Mouse (Mus musculus) liver, postnatal 0 days (tissue): Measurements from ENCODE around the gene Hoxb6. TPM values are rescaled to one million over a fixed set of nuclear protein-coding genes. Genes with fewer than 3 reads are reported as not detected.

Experiments
- ATAC-seq: fragments of 200-750 bp; cut with Nextera tagmentation; 2 replicates; pipeline ENCODE4 v1.8.0; 2017; ENCODE audit warnings: mild to moderate bottlenecking, moderate library complexity
- DNase-seq: peaks from one replicate; pipeline ENCODE4 v3.0.0-alpha.2; 2016
- H3K27ac ChIP-seq: fragments of 300-500 bp; sonication (generic); 2 replicates; pipeline ENCODE4 v1.5.1; 2014; ENCODE audit warnings: antibody characterized with exemption, moderate library complexity, mild to moderate bottlenecking, low read depth
- H3K27me3 ChIP-seq: fragments of 300-500 bp; sonication (generic); 2 replicates; pipeline ENCODE4 v1.6.1; 2014; ENCODE audit warnings: low read length, control low read depth, mixed read lengths; ENCODE audit not compliant: insufficient read depth
- H3K36me3 ChIP-seq: fragments of 300-500 bp; sonication (generic); replicated peaks from 2 replicates; pipeline ENCODE4 v1.6.1; 2014; ENCODE audit warnings: mild to moderate bottlenecking, control low read depth, low read length, moderate library complexity, mixed read lengths; ENCODE audit not compliant: insufficient read depth
- H3K4me1 ChIP-seq: fragments of 300-500 bp; sonication (generic); 2 replicates; pipeline ENCODE4 v1.6.1; 2014; ENCODE audit warnings: antibody characterized with exemption, mild to moderate bottlenecking, control low read depth; ENCODE audit not compliant: insufficient read depth
- H3K4me2 ChIP-seq: fragments of 300-500 bp; sonication (generic); 2 replicates; pipeline ENCODE4 v1.6.1; 2014; ENCODE audit warnings: low read depth, mild to moderate bottlenecking, low read length, moderate library complexity, mixed read lengths
- H3K4me3 ChIP-seq: fragments of 300-500 bp; sonication (generic); 2 replicates; pipeline ENCODE4 v1.5.1; 2014; ENCODE audit warnings: low read depth, low read length
- H3K9ac ChIP-seq: fragments of 300-500 bp; sonication (generic); replicated peaks from 2 replicates; pipeline ENCODE4 v1.6.1; 2014; ENCODE audit warnings: mild to moderate bottlenecking, moderate library complexity
- H3K9me3 ChIP-seq: fragments of 300-500 bp; sonication (generic); 2 replicates; pipeline ENCODE4 v1.6.1; 2016; ENCODE audit warnings: mild to moderate bottlenecking, control low read depth, low read length, mixed read lengths
- CTCF ChIP-seq: sonication (generic); IDR thresholded peaks from 2 replicates; pipeline ENCODE4 v1.5.1; 2016; ENCODE audit warnings: antibody characterized with exemption, low read depth
- EP300 ChIP-seq: IDR thresholded peaks from 2 replicates; pipeline ENCODE4 v1.6.1; 2016; ENCODE audit warnings: antibody characterized with exemption, low read depth, mild to moderate bottlenecking
- WGBS: fragments of 180-500 bp; shearing (Covaris S2); extraction: QIAGEN DNeasy Blood & Tissue Kit; methylation state at CpG from one replicate; pipeline ENCODE4 v1.1.7; 2014; ENCODE audit not compliant: insufficient replicate concordance; 5-methylcytosine and 5-hydroxymethylcytosine counted together
- polyA plus RNA-seq: library from polyadenylated mRNA; unstranded; fragments of >200 nt; fragmentation: Nextera tagmentation; extraction: Ambion mirVana; gene quantifications from 2 replicates; pipeline ENCODE4 v1.2.1, GENCODE M21; 2015

Gene Hoxb6
- polyA plus RNA-seq, 1 experiment from 2014 or later: not detected

GRCm38 (mm10) chr11:96328605-96329004, 36.3 kb downstream of the Hoxb6 start:
- Histone ChIP-seq H3K4me1 (0 out of 2 replicates have a peak, but pooled peaks cover 3% of the 10 kb centered on the region), H3K4me2 (no peak overlapping the region), H3K27me3 (peaks cover 83% of the 10 kb centered on the region), H3K27ac (no peak overlapping the region), H3K36me3 (no peaks in the 10 kb centered on the region), H3K9ac (no peak overlapping the region), H3K9me3 (no peaks in the 10 kb centered on the region), H3K4me3 (no peak overlapping the region)
- ATAC-seq (no peak), DNase-seq (no peak)
- 39% methylated on average over 8 of the region's 8 CpGs for WGBS
- TF ChIP-seq EP300: no peak

GRCm38 (mm10) chr11:96332105-96332504, 39.8 kb downstream of the Hoxb6 start:
- Histone ChIP-seq H3K4me1 (0 out of 2 replicates have a peak, but pooled peaks cover 3% of the 10 kb centered on the region), H3K27me3 (peaks cover 81% of the 10 kb centered on the region), H3K9ac (no peak overlapping the region)

GRCm38 (mm10) chr11:96332618-96333032, 40.3 kb downstream of the Hoxb6 start:
- DNase-seq: no peak
- TF ChIP-seq EP300: no peak
- no peak for TF ChIP-seq CTCF
- 13% methylated on average over 35 of the region's 35 CpGs for WGBS
- Histone ChIP-seq H3K36me3 (no peaks in the 10 kb centered on the region), H3K27ac (peak overlapping the region; percentile 22; the same call in 1 of the 2 replicates), H3K4me2 (peak overlapping the region; percentile 50), H3K9ac (no peak overlapping the region), H3K4me1 (0 out of 2 replicates have a peak, but pooled peaks cover 3% of the 10 kb centered on the region), H3K4me3 (peak overlapping the region; percentile 33), H3K9me3 (no peaks in the 10 kb centered on the region), H3K27me3 (peaks cover 76% of the 10 kb centered on the region)
- no peak for ATAC-seq

More at GRCm38 (mm10) chr11:96332105-96332504, 39.8 kb downstream of the Hoxb6 start:
- Histone ChIP-seq H3K9me3 (no peaks in the 10 kb centered on the region), H3K36me3 (no peaks in the 10 kb centered on the region), H3K4me2 (peak overlapping the region; percentile 50), H3K27ac (no peak overlapping the region), H3K4me3 (no peak overlapping the region)
- ATAC-seq (no peak), DNase-seq (no peak)
- TF ChIP-seq CTCF (no peak), EP300 (no peak)
- 11% methylated on average over 8 of the region's 8 CpGs for WGBS

GRCm38 (mm10) chr11:96333241-96334001, 41.1 kb downstream of the Hoxb6 start:
- Histone ChIP-seq H3K9ac (no peak overlapping the region), H3K27me3 (peaks cover 77% of the 10 kb centered on the region), H3K36me3 (no peaks in the 10 kb centered on the region), H3K4me2 (peak overlapping the region; percentile 50), H3K9me3 (no peaks in the 10 kb centered on the region), H3K4me1 (0 out of 2 replicates have a peak, but pooled peaks cover 3% of the 10 kb centered on the region), H3K4me3 (peak overlapping the region; percentile 33), H3K27ac (no peak overlapping the region)
- 45% methylated on average over 17 of the region's 17 CpGs for WGBS
- DNase-seq (no peak), ATAC-seq (no peak)
- TF ChIP-seq CTCF (no peak), EP300 (no peak)

GRCm38 (mm10) chr11:96334002-96334364, 41.7 kb downstream of the Hoxb6 start:
- Histone ChIP-seq H3K4me1 (0 out of 2 replicates have a peak, but pooled peaks cover 3% of the 10 kb centered on the region), H3K27me3 (peaks cover 75% of the 10 kb centered on the region), H3K27ac (no peak overlapping the region), H3K9me3 (no peaks in the 10 kb centered on the region), H3K4me2 (no peak overlapping the region), H3K9ac (no peak overlapping the region), H3K36me3 (no peaks in the 10 kb centered on the region), H3K4me3 (no peak overlapping the region)
- ATAC-seq: no peak
- no peak for TF ChIP-seq CTCF
- no peak for TF ChIP-seq EP300
- WGBS: 39% methylated on average over 2 of the region's 2 CpGs
- DNase-seq: no peak

- DNase-seq: no peak
- Histone ChIP-seq H3K4me3 (no peak overlapping the region), H3K36me3 (no peaks in the 10 kb centered on the region), H3K4me2 (no peak overlapping the region), H3K9ac (no peak overlapping the region), H3K9me3 (no peaks in the 10 kb centered on the region), H3K27me3 (peaks cover 76% of the 10 kb centered on the region), H3K27ac (no peak overlapping the region), H3K4me1 (0 out of 2 replicates have a peak, but pooled peaks cover 3% of the 10 kb centered on the region)
- 50% methylated on average over 3 of the region's 3 CpGs for WGBS
- ATAC-seq: no peak
- TF ChIP-seq CTCF (no peak), EP300 (no peak)
These were observed 42.7 kb downstream of the Hoxb6 start for GRCm38 (mm10) chr11:96334998-96335397.
